Mouse (Mus musculus) forebrain, embryonic 11.5 days (tissue): ENCODE measurements around the gene Shc3. TPM values are rescaled to one million over a fixed set of nuclear protein-coding genes. Genes with fewer than 3 reads are reported as not detected.

Source experiments
- ATAC-seq: fragments of 200-750 bp; cut with Nextera tagmentation; replicated peaks from 2 replicates; pipeline ENCODE4 v1.8.0; 2017; ENCODE audit warnings: moderate TSS enrichment; ENCODE audit not compliant: low FRiP score
- DNase-seq: peaks from one replicate; pipeline ENCODE4 v3.0.0-alpha.2; 2017; ENCODE audit warnings: low spot score
- H3K27ac ChIP-seq: fragments of 300-500 bp; sonication (generic); 2 replicates; pipeline ENCODE4 v1.5.1; 2014; ENCODE audit warnings: low read depth, low read length
- H3K27me3 ChIP-seq: fragments of 300-500 bp; sonication (generic); 2 replicates; pipeline ENCODE4 v1.6.1; 2014; ENCODE audit warnings: mild to moderate bottlenecking, low read length, mixed read lengths; ENCODE audit not compliant: control insufficient read depth, insufficient read depth
- H3K36me3 ChIP-seq: fragments of 300-500 bp; sonication (generic); 2 replicates; pipeline ENCODE4 v1.6.1; 2014; ENCODE audit warnings: mild to moderate bottlenecking, low read length, moderate library complexity, mixed read lengths; ENCODE audit not compliant: control insufficient read depth, insufficient read depth
- H3K4me1 ChIP-seq: fragments of 300-500 bp; sonication (generic); replicated peaks from 2 replicates; pipeline ENCODE4 v1.6.1; 2014; ENCODE audit warnings: low read length, mixed read lengths; ENCODE audit not compliant: control insufficient read depth, insufficient read depth
- H3K4me2 ChIP-seq: fragments of 300-500 bp; sonication (generic); 2 replicates; pipeline ENCODE4 v1.6.1; 2014; ENCODE audit warnings: low read depth, mild to moderate bottlenecking, low read length, moderate library complexity, mixed read lengths; ENCODE audit not compliant: severe bottlenecking
- H3K4me3 ChIP-seq: fragments of 300-500 bp; sonication (generic); 2 replicates; pipeline ENCODE4 v1.5.1; 2014; ENCODE audit warnings: low read depth, low read length
- H3K9ac ChIP-seq: fragments of 300-500 bp; sonication (generic); 2 replicates; pipeline ENCODE4 v1.6.1; 2014; ENCODE audit warnings: low read length
- H3K9me3 ChIP-seq: fragments of 300-500 bp; sonication (generic); 2 replicates; pipeline ENCODE4 v1.6.1; 2016; ENCODE audit warnings: low read length, mixed read lengths; ENCODE audit not compliant: control insufficient read depth
- WGBS: fragments of 180-500 bp; shearing (Covaris S2); extraction: QIAGEN DNeasy Blood & Tissue Kit; methylation state at CpG from one replicate; pipeline ENCODE4 v1.1.7; 2014; 5-methylcytosine and 5-hydroxymethylcytosine counted together
- polyA plus RNA-seq: library from polyadenylated mRNA; unstranded; fragments of >200 nt; fragmentation: Nextera tagmentation; extraction: Ambion mirVana; gene quantifications from 2 replicates; pipeline ENCODE4 v1.2.1, GENCODE M21; 2014

The Shc3 gene
- polyA plus RNA-seq, 1 experiment from 2014 or later = 8.3 TPM

- WGBS = 70% methylated on average over 4 of the region's 4 CpGs
- H3K36me3 ChIP-seq = no peaks in the 10 kb centered on the region
- no peak overlapping the region for H3K9ac ChIP-seq
- H3K9me3 ChIP-seq = no peaks in the 10 kb centered on the region; the same call in 1 of the 2 replicates
- DNase-seq = no peak
- H3K27me3 ChIP-seq = no peaks in the 10 kb centered on the region
- no peaks in the 10 kb centered on the region for H3K4me1 ChIP-seq
- ATAC-seq = no peak
- no peak overlapping the region for H3K4me3 ChIP-seq
- H3K4me2 ChIP-seq = no peak overlapping the region
- H3K27ac ChIP-seq = no peak overlapping the region
These were observed 18.8 kb upstream of the Shc3 start for GRCm38 (mm10) chr13:51588005-51588404.

- no peaks in the 10 kb centered on the region; the same call in 1 of the 2 replicates for H3K9me3 ChIP-seq
- WGBS = 63% methylated on average over 2 of the region's 2 CpGs
These were observed 13.0 kb upstream of the Shc3 start for GRCm38 (mm10) chr13:51582204-51582603.

GRCm38 (mm10) chr13:51580263-51581044, 11.2 kb upstream of the Shc3 start:
- Histone ChIP-seq H3K27ac (peak overlapping the region; percentile 55), H3K9me3 (no peaks in the 10 kb centered on the region; the same call in 1 of the 2 replicates), H3K36me3 (no peaks in the 10 kb centered on the region), H3K9ac (no peak overlapping the region), H3K4me3 (no peak overlapping the region), H3K4me2 (peak overlapping the region; percentile 35; the same call in 1 of the 2 replicates), H3K4me1 (peaks cover 6% of the 10 kb centered on the region), H3K27me3 (no peaks in the 10 kb centered on the region)
- WGBS = 4% methylated on average over 8 of the region's 8 CpGs
- DNase-seq (peak; percentile 81), ATAC-seq (peak; percentile 95)

More at GRCm38 (mm10) chr13:51582204-51582603, 13.0 kb upstream of the Shc3 start:
- H3K36me3 ChIP-seq = no peaks in the 10 kb centered on the region
- DNase-seq = no peak
- no peak overlapping the region for H3K9ac ChIP-seq
- H3K4me2 ChIP-seq = no peak overlapping the region
- H3K27me3 ChIP-seq = no peaks in the 10 kb centered on the region
- no peak overlapping the region for H3K27ac ChIP-seq
- ATAC-seq = no peak
- no peak overlapping the region for H3K4me3 ChIP-seq
- H3K4me1 ChIP-seq = peaks cover 6% of the 10 kb centered on the region

GRCm38 (mm10) chr13:51573849-51574248, 4.6 kb upstream of the Shc3 start:
- ATAC-seq (no peak), DNase-seq (no peak)
- 0 out of 2 replicates have a peak, but pooled peaks cover 7% of the 10 kb centered on the region for H3K4me1 ChIP-seq
- H3K4me2 ChIP-seq = no peak overlapping the region
- no peak overlapping the region for H3K27ac ChIP-seq
- no peaks in the 10 kb centered on the region for H3K9me3 ChIP-seq
- peaks cover 3% of the 10 kb centered on the region; the same call in 1 of the 2 replicates for H3K27me3 ChIP-seq
- no peaks in the 10 kb centered on the region for H3K36me3 ChIP-seq
- no peak overlapping the region for H3K9ac ChIP-seq
- H3K4me3 ChIP-seq = no peak overlapping the region
- 24% methylated on average over 11 of the region's 11 CpGs for WGBS

- ATAC-seq (peak; percentile 42), DNase-seq (peak; percentile 69)
- H3K4me1 ChIP-seq = peaks cover 23% of the 10 kb centered on the region; the same call in 1 of the 2 replicates
These were observed 892 bp upstream of the Shc3 start for GRCm38 (mm10) chr13:51570111-51570510.

GRCm38 (mm10) chr13:51569685-51570068, 458 bp upstream of the Shc3 start:
- Histone ChIP-seq H3K36me3 (no peaks in the 10 kb centered on the region), H3K4me3 (peak overlapping the region; percentile 64), H3K4me1 (peaks cover 23% of the 10 kb centered on the region; the same call in 1 of the 2 replicates), H3K27ac (peak overlapping the region; percentile 67), H3K9ac (peak overlapping the region; percentile 31), H3K4me2 (peak overlapping the region; percentile 94), H3K27me3 (peaks cover 7% of the 10 kb centered on the region), H3K9me3 (no peaks in the 10 kb centered on the region)
- ATAC-seq (peak; percentile 75), DNase-seq (peak; percentile 58)
- WGBS = 0% methylated on average over 7 of the region's 7 CpGs

More at GRCm38 (mm10) chr13:51570111-51570510, 892 bp upstream of the Shc3 start:
- WGBS = 4% methylated on average over 9 of the region's 9 CpGs
- Histone ChIP-seq H3K4me2 (peak overlapping the region; percentile 94), H3K9me3 (no peaks in the 10 kb centered on the region), H3K27me3 (peaks cover 7% of the 10 kb centered on the region), H3K27ac (peak overlapping the region; percentile 67), H3K4me3 (peak overlapping the region; percentile 64), H3K9ac (peak overlapping the region; percentile 31), H3K36me3 (no peaks in the 10 kb centered on the region)

- Histone ChIP-seq H3K36me3 (no peaks in the 10 kb centered on the region), H3K4me1 (peaks cover 21% of the 10 kb centered on the region; the same call in 1 of the 2 replicates), H3K9me3 (no peaks in the 10 kb centered on the region), H3K9ac (peak overlapping the region; percentile 77), H3K4me3 (peak overlapping the region; percentile 64), H3K4me2 (peak overlapping the region; percentile 94), H3K27me3 (peaks cover 7% of the 10 kb centered on the region), H3K27ac (peak overlapping the region; percentile 96)
- WGBS = under 1% methylated on average over 13 of the region's 13 CpGs
- ATAC-seq (no peak), DNase-seq (peak; percentile 70)
These were observed 718 bp downstream of the Shc3 start for GRCm38 (mm10) chr13:51568501-51568901.

GRCm38 (mm10) chr13:51567411-51567851, 1.8 kb downstream of the Shc3 start:
- no peak overlapping the region for H3K27ac ChIP-seq
- peaks cover 21% of the 10 kb centered on the region; the same call in 1 of the 2 replicates for H3K4me1 ChIP-seq
- H3K9me3 ChIP-seq = no peaks in the 10 kb centered on the region
- no peak for ATAC-seq
- peak overlapping the region; percentile 94 for H3K4me2 ChIP-seq
- peak overlapping the region; percentile 77 for H3K9ac ChIP-seq
- peak; percentile 72 for DNase-seq
- WGBS = under 1% methylated on average over 38 of the region's 38 CpGs
- H3K36me3 ChIP-seq = no peaks in the 10 kb centered on the region
- peaks cover 7% of the 10 kb centered on the region for H3K27me3 ChIP-seq
- H3K4me3 ChIP-seq = peak overlapping the region; percentile 64
